Mouse (Mus musculus) midbrain, embryonic 11.5 days (tissue): Measurements from ENCODE around the gene Spats1. TPM values are rescaled to one million over a fixed set of nuclear protein-coding genes. Genes with fewer than 3 reads are reported as not detected.
A peak's percentile ranks its signal among the peaks of the same experiment; 100 is the strongest.

ENCODE experiments used
- ATAC-seq: fragments of 200-750 bp; cut with Nextera tagmentation; 2 replicates; pipeline ENCODE4 v1.8.0; 2017; ENCODE audit warnings: moderate TSS enrichment, moderate library complexity; ENCODE audit not compliant: low FRiP score
- DNase-seq: peaks from one replicate; pipeline ENCODE4 v3.0.0; 2015; ENCODE audit warnings: low spot score; ENCODE audit errors: missing footprints
- H3K27ac ChIP-seq: fragments of 300-500 bp; sonication (generic); 2 replicates; pipeline ENCODE4 v1.5.1; 2014; ENCODE audit warnings: low read depth, low read length
- H3K27me3 ChIP-seq: fragments of 300-500 bp; sonication (generic); 2 replicates; pipeline ENCODE4 v1.6.1; 2014; ENCODE audit warnings: mild to moderate bottlenecking, low read length, moderate library complexity, mixed read lengths; ENCODE audit not compliant: control insufficient read depth, insufficient read depth
- H3K36me3 ChIP-seq: fragments of 300-500 bp; sonication (generic); 2 replicates; pipeline ENCODE4 v1.6.1; 2014; ENCODE audit warnings: mild to moderate bottlenecking, low read length, moderate library complexity, mixed read lengths; ENCODE audit not compliant: control insufficient read depth, insufficient read depth
- H3K4me1 ChIP-seq: fragments of 300-500 bp; sonication (generic); 2 replicates; pipeline ENCODE4 v1.6.1; 2014; ENCODE audit warnings: low read length; ENCODE audit not compliant: control insufficient read depth, insufficient read depth
- H3K4me2 ChIP-seq: fragments of 300-500 bp; sonication (generic); 2 replicates; pipeline ENCODE4 v1.6.1; 2014; ENCODE audit warnings: mild to moderate bottlenecking, moderate library complexity
- H3K4me3 ChIP-seq: fragments of 300-500 bp; sonication (generic); 2 replicates; pipeline ENCODE4 v1.5.1; 2014; ENCODE audit warnings: low read depth, low read length
- H3K9ac ChIP-seq: fragments of 300-500 bp; sonication (generic); 2 replicates; pipeline ENCODE4 v1.6.1; 2014; ENCODE audit warnings: low read length
- H3K9me3 ChIP-seq: fragments of 300-500 bp; sonication (generic); 2 replicates; pipeline ENCODE4 v1.6.1; 2016; ENCODE audit warnings: low read length; ENCODE audit not compliant: control insufficient read depth
- WGBS: fragments of 180-500 bp; shearing (Covaris S2); extraction: QIAGEN DNeasy Blood & Tissue Kit; methylation state at CpG from one replicate; pipeline ENCODE4 v1.1.7; 2014; 5-methylcytosine and 5-hydroxymethylcytosine counted together
- polyA plus RNA-seq: library from polyadenylated mRNA; unstranded; fragments of >200 nt; fragmentation: Nextera tagmentation; extraction: Ambion mirVana; gene quantifications from 2 replicates; pipeline ENCODE4 v1.2.1, GENCODE M21; 2014

The Spats1 gene
- polyA plus RNA-seq, 1 experiment from 2014 or later: 0.46 TPM

DNA sequence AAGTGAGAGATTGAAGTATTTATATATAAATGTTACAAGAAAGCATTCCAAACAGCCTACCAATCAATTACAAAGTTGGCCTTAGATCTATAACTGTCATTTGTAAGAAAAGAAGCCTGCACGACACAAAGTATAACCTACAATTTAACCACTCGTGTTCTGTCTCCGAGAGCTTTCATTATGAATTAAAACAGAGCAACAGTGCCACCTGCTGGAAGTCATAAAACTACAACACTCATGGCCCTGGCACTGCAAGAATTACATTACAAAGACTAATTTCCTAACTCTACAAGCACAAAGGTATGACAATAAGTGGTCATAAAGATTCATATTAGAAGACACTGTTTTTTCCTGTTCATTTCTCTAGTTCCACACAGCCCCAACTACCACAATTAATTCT is 72.0 kb downstream of the Spats1 start:
- DNase-seq (peak; percentile 93), ATAC-seq (no peak)
- 33% methylated on average over 3 of the region's 3 CpGs for WGBS
- no peaks in the 10 kb centered on the region for H3K4me1 ChIP-seq
- H3K27me3 ChIP-seq: no peaks in the 10 kb centered on the region
- H3K4me3 ChIP-seq: no peak overlapping the region
- H3K4me2 ChIP-seq: no peak overlapping the region
- H3K9me3 ChIP-seq: no peaks in the 10 kb centered on the region
- H3K9ac ChIP-seq: no peak overlapping the region
- H3K36me3 ChIP-seq: peaks cover 15% of the 10 kb centered on the region
- no peak overlapping the region for H3K27ac ChIP-seq

DNA sequence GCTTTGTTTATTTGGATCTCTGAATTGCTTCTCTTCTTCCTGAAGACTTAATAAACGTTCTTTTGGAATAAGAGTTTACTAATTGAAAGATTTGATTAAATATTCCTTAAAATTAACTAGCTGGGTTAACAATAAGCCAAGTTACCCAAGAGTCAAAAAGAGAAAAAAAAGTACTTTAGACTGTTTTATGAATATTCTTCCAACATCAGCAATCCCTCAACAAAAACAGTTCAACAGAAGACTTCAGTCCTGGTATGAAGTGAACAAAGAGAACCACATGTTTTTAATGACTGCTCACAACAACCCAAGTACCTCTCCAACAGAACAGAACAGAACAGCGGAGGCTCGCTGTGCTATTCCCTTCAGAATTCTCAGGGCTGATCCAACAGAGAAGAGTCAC is 72.6 kb downstream of the Spats1 start:
- H3K4me3 ChIP-seq: no peak overlapping the region
- WGBS: 87% methylated on average over 3 of the region's 3 CpGs
- H3K27ac ChIP-seq: no peak overlapping the region
- H3K36me3 ChIP-seq: peaks cover 12% of the 10 kb centered on the region
- no peak overlapping the region for H3K9ac ChIP-seq
- H3K27me3 ChIP-seq: no peaks in the 10 kb centered on the region
- H3K9me3 ChIP-seq: no peaks in the 10 kb centered on the region
- DNase-seq: no peak
- no peak overlapping the region for H3K4me2 ChIP-seq
- H3K4me1 ChIP-seq: no peaks in the 10 kb centered on the region
- ATAC-seq: no peak

DNA sequence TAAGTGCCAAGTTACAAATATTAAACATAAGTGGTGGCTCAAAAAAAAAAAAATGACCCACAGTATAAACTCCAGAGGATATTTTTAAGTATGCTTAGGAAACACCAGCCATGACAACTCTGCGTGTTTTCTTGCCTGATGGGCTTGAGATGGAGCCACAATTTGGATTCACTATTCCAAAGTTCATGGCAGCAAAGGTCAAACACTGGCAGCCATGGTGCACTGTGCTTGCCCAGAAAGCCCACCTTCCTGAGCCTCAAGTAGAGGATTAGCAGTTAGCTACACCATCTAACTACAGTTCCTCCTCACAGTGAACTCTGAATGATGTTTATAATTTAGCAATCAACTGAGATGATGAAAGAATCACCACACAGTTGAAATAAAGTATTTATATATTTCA is 73.1 kb downstream of the Spats1 start:
- ATAC-seq: no peak
- Histone ChIP-seq H3K9ac (no peak overlapping the region), H3K9me3 (no peaks in the 10 kb centered on the region), H3K4me2 (no peak overlapping the region), H3K27ac (no peak overlapping the region), H3K4me1 (no peaks in the 10 kb centered on the region), H3K27me3 (no peaks in the 10 kb centered on the region), H3K36me3 (peaks cover 7% of the 10 kb centered on the region), H3K4me3 (no peak overlapping the region)
- WGBS: 100% methylated on average over 1 of the region's 1 CpGs
- DNase-seq: no peak

DNA sequence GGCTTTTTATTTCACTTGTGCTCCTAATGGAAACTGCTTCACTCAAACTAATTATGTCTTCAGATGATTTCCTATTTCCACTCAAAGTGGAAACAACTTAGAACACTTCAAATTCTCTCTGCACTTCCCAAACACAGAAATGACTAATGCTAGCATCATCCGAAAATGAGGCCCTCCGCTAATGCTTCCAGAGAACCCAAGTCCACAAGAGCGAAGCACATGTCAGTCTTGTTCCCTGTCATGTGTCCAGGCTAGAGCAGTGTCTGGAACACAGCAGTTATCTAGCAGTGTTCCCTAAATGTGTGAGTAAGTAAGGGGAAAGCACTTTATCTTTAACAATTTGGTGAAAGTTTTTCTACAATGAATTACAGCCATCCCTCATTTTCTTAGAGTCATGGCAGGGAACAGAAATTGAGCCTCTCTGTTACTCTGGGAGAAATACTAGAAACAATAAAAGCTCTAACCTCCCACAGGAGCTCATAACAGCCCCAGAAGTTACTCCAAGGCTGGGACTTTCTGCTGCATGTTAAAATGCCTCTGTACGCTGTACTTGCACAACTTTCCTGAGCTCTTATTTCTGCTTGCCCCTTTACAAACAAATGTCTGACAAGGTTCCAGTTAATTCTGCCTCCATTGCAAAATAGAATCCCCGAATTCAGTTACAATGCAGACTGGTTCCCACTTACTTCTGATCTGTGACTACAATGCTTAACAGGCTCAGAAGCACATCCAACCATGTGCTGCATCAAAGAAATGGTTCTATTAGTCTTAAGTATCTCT is 73.9 kb downstream of the Spats1 start:
- ATAC-seq (no peak), DNase-seq (no peak)
- Histone ChIP-seq H3K9ac (no peak overlapping the region), H3K27me3 (no peaks in the 10 kb centered on the region), H3K27ac (no peak overlapping the region), H3K9me3 (no peaks in the 10 kb centered on the region), H3K4me2 (no peak overlapping the region), H3K4me1 (no peaks in the 10 kb centered on the region), H3K4me3 (no peak overlapping the region), H3K36me3 (peaks cover 6% of the 10 kb centered on the region)
- 94% methylated on average over 5 of the region's 5 CpGs for WGBS

- no peak overlapping the region for H3K4me3 ChIP-seq
- ATAC-seq: no peak
- H3K4me2 ChIP-seq: no peak overlapping the region
- WGBS: 95% methylated on average over 2 of the region's 2 CpGs
- H3K36me3 ChIP-seq: peaks cover 3% of the 10 kb centered on the region; the same call in 1 of the 2 replicates
- no peak overlapping the region for H3K27ac ChIP-seq
- no peak overlapping the region for H3K9ac ChIP-seq
- DNase-seq: no peak
- H3K27me3 ChIP-seq: no peaks in the 10 kb centered on the region
- H3K9me3 ChIP-seq: no peaks in the 10 kb centered on the region
- no peaks in the 10 kb centered on the region for H3K4me1 ChIP-seq
These were observed 77.2 kb downstream of the Spats1 start for GRCm38 (mm10) chr17:45398021-45398420.

DNA sequence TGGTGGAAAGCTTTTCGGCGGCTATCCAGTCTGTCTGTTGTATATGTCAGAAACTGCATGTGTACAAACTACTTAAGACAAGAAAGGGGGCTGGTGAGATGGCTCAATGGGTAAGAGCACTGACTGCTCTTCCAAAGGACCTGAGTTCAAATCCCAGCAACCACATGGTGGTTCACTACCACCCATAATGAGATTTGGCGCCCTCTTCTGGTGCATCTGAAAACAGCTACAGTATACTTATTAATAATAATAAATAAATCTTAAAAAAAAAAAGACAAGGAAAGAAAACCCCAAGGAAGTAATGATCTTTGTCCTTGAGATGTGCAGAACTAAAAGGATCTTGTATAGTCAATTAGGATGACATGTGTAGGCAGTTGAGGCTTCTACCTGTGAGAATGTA is 77.7 kb downstream of the Spats1 start:
- Histone ChIP-seq H3K27ac (no peak overlapping the region), H3K27me3 (no peaks in the 10 kb centered on the region), H3K4me3 (no peak overlapping the region), H3K4me2 (no peak overlapping the region), H3K9me3 (no peaks in the 10 kb centered on the region), H3K36me3 (peaks cover 5% of the 10 kb centered on the region; the same call in 1 of the 2 replicates), H3K9ac (no peak overlapping the region), H3K4me1 (no peaks in the 10 kb centered on the region)
- ATAC-seq (no peak), DNase-seq (no peak)
- 71% methylated on average over 3 of the region's 3 CpGs for WGBS

DNA sequence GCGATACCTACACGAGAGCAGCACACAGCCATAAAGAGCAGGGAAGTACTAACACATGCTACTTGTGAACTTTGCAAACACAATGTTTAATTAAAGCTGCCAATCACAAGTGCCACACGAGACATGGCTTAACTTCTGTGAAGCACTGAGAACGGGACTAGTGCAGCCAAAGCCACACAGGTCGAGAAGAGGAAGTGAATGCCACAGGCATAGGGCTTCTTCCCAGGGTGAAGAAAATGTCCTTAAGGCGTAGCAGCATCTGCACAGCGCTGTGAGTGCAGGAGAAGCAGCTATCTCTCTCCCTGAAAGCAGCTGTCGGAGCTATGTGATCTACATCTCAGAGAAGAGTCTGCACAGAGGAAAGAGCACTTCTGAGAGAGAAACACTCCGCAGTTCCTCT is 80.6 kb downstream of the Spats1 start:
- H3K36me3 ChIP-seq: peaks cover 16% of the 10 kb centered on the region
- H3K27me3 ChIP-seq: no peaks in the 10 kb centered on the region
- 86% methylated on average over 9 of the region's 9 CpGs for WGBS

DNA sequence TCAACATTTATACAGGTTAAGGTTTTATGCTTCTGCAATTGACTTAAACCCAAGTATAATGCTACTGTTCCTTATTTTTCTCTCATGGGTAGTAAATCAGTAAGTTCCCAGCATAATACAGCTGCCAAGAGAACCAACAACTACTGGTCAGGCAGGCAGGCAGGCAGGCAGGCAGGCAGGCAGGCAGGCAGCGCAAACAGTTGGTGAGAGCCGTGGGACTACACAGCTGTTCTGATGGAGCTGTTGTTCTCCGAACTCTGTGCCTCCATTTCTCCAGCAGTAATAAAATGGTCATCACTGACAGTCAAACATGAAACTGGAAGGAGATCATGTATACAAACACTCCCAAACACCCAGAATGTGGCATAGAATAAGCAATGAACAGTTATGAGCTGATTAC is 81.5 kb downstream of the Spats1 start:
- H3K4me1 ChIP-seq: no peaks in the 10 kb centered on the region
- DNase-seq: no peak
- peaks cover 16% of the 10 kb centered on the region for H3K36me3 ChIP-seq
- no peaks in the 10 kb centered on the region for H3K9me3 ChIP-seq
- H3K4me3 ChIP-seq: no peak overlapping the region
- no peak overlapping the region for H3K27ac ChIP-seq
- H3K9ac ChIP-seq: no peak overlapping the region
- H3K4me2 ChIP-seq: no peak overlapping the region
- no peaks in the 10 kb centered on the region for H3K27me3 ChIP-seq
- no peak for ATAC-seq
- WGBS: 90% methylated on average over 3 of the region's 3 CpGs

More for the DNA sequence above, 80.6 kb downstream of the Spats1 start:
- H3K4me2 ChIP-seq: no peak overlapping the region
- H3K4me3 ChIP-seq: no peak overlapping the region
- H3K27ac ChIP-seq: no peak overlapping the region
- no peak overlapping the region for H3K9ac ChIP-seq
- no peak for DNase-seq
- H3K9me3 ChIP-seq: no peaks in the 10 kb centered on the region
- no peak for ATAC-seq
- H3K4me1 ChIP-seq: no peaks in the 10 kb centered on the region
